Mouse (Mus musculus) frontal cortex, adult (tissue): Measurements from ENCODE around the gene Casp8.
"Not testable (repeated sequence)": the region's sequence is repeated elsewhere in the genome, so short reads cannot be mapped to it uniquely, and the experiment has no call there.

Source experiments
- ATAC-seq: cut with Nextera tagmentation; 2 replicates; pipeline ENCODE4 v1.9.2; 2017; ENCODE audit warnings: mild to moderate bottlenecking, moderate library complexity, mixed read lengths; ENCODE audit not compliant: low TSS enrichment

The Casp8 gene

DNA sequence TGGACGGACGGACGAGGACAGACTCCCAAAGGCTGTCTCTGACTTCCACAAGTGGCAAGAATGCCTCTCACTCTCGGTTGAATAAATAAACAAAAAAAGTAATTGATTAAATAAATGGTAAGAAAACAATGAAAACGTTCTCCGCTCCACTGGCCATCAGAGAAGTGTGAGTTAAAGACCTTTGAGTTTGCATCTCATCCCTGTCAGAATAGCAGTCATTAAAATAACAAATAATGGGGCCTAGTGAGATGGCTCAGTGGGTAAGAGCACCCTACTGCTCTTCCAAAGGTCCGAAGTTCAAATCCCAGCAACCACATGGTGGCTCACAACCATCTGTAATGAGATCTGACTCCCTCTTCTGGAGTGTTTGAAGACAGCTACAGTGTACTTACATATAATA lies 5.5 kb downstream of the Casp8 start:
- ATAC-seq: not testable (repeated sequence)

DNA sequence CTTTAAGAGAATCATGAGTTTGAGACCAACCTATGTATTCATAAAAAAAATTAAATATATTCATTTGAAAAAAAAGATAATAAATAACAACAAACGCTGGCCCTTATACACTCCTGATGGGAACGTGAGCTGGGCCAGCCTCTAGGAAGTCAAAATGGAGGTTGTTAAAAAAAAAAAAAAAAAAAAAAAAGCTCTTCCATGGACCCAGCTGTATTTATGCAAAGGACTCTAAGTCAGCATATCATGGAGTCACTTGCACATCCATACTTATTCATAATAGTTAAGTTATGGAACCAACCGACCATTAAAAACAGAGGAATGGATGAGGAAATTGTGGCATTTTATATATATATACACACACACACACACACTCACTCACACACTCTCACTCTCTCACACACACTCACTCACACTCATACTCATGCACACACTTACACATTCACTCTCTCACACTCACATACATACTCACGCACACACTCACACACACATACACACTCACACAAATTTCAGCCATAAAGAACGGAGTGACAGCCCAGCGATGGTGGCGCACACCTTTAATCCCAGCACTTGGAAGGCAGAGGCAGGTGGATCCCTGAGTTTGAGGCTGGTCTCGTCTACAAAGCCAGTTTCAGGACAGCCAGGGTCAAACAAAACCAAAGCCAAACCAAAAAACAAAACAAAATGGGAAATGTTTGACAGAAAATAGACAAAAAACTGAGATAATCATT lies 6.5 kb downstream of the Casp8 start:
- no peak for ATAC-seq

DNA sequence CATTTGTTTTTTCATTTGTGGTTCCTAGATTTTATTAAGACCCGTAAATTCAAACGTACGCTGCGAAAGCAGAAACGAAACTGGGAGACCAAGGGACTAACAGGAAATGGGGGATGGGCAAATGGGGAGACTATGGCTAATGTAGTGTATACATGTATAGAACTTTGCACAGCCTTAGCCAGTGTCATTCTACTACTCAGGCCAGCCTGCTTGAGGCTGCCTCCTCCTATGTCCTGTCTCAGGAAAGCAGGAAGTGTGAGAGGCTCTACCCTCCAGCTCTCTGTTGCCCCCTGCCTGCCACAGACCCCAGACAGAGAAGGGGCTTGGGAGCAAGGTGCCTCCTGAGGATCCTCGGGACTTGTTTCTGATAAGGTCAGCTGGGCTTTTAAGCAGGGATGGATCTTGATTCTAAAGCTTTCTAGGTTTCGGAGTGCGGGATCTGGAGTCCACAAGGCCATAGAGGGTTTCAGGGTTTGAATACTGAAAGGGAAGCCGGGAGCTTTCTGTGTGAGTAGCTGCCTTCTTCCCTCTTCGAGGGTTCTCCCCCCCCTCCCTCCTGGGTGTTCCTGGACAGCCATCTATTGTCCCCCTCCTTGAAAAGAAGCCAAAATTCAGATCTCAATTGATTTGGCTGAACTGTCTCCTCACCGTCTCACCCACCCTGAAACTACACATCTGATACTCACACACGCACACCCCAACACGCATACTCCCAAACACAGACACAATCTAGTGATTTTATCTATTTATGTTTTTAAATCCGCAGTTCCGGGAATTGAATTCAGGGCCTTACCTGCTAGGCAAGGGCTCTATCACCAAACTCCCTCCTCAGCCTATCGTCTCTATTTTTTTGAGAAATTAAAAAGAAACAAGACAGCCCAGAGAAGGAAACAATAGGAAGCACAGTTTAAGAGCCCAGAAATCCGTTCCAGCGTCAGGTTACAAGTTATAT lies 7.4 kb downstream of the Casp8 start:
- ATAC-seq: no peak

- no peak for ATAC-seq
Observed at GRCm38 (mm10) chr1:58803531-58803930, 8.4 kb downstream of the Casp8 start.

- no peak for ATAC-seq
Observed at GRCm38 (mm10) chr1:58806651-58807050, 11.5 kb downstream of the Casp8 start.

DNA sequence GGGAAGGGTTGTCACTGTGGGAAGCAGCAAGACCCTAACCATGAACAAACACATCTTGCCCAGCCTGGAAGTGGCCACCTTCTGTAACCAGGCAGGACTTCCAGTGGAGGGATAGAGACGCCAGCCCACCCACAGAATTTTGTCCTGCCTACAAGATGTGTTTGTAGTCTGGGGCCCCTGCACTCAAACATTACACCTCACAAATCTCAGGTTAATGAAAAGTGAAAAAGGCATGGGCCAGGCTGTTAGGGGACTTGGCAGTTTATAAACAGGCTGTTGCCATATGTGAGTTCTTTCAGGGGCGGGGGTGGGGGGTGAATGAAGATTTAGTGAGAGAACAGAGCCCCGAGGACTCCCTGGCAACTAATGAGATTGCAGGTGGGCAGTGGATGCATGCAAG lies 31.1 kb downstream of the Casp8 start:
- no peak for ATAC-seq

- peak; percentile 85 for ATAC-seq
Observed at GRCm38 (mm10) chr1:58830741-58831140, 35.6 kb downstream of the Casp8 start.

- no peak for ATAC-seq
Observed at GRCm38 (mm10) chr1:58832198-58832597, 37.0 kb downstream of the Casp8 start.

GRCm38 (mm10) chr1:58856811-58857210 lies 61.6 kb downstream of the Casp8 start:
- ATAC-seq: peak; percentile 88

- not testable (repeated sequence) for ATAC-seq
Observed at GRCm38 (mm10) chr1:58859131-58859530, 64.0 kb downstream of the Casp8 start.

GRCm38 (mm10) chr1:58859738-58860365 lies 64.7 kb downstream of the Casp8 start:
- not testable (repeated sequence) for ATAC-seq

DNA sequence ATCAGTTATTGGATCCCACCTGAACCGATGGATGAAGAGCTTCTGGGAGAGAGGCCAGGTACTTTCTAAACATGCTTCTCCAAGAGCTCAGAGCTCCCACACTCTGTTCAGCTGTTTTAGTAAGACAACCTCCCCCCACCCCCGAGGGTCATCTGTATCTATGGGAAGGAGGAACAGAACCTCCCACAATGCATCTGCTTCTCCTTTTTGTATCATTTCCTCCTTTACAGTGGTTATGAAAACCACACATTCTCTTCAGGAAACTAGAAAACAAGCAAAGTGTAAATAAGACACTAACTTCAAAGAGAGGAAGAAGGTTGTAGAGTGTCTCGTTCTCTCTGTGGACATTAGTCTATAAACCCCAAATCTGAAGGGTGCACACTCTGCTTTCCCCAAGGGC lies 65.4 kb downstream of the Casp8 start:
- not testable (repeated sequence) for ATAC-seq

DNA sequence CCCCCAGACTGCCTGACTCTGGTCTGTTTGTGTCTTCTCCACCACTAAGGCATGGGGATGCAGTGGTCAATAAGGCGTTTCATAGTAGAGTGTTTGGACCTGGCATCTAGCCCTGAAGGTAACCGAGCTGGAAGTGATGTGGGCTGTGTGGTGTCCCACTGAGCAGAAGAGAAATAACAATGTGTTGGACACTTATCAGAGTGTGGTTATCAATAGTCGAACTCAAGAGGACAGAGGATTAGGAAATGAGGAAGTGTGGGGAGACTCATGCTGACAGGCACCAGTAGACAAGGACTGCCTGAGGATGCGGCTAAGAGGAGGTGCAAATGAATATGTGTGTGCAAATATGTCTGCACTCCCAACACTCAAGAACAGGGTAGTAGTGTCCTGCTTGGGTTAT lies 81.3 kb downstream of the Casp8 start:
- ATAC-seq: not testable (repeated sequence)

- ATAC-seq: not testable (repeated sequence)
Observed at GRCm38 (mm10) chr1:58879291-58879690, 84.1 kb downstream of the Casp8 start.

DNA sequence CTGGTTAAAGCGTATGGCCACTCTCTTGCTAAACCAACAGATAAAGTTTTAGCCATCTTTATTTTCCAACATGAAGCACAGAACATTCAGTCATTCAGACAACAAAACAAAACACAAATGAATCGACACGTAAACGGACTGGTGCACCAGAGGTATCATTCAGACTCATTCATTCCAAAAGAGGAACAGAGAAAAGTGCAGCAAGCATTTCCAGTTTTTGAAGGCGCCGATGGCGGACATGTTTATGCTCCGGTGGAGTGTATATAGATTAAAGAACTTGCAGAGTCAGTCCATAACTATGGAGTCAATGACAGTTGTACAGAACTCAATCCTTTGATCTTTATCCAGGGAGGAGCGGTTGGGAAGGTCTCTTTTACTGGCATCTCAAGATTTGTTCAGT lies 88.1 kb downstream of the Casp8 start:
- ATAC-seq: not testable (repeated sequence)

DNA sequence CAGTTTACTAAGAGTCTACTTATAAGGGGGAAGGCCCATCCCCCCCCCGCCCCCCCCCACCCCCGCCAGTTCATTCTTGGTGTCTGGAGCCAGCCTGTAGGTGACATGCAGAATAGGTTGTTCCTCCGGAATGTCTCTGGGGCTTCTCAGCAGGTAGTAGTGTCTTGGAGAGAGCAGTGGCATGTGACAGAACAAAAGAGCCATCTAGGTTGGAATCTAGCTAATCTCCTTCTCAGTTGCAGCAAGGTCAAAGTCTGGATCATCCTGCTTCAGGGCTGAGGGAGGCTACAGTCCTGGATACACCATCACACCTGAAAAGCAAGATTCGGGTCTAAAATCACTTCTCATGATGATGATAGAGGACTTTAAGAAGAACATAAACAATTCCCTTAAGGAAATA lies 90.5 kb downstream of the Casp8 start:
- ATAC-seq: no peak

DNA sequence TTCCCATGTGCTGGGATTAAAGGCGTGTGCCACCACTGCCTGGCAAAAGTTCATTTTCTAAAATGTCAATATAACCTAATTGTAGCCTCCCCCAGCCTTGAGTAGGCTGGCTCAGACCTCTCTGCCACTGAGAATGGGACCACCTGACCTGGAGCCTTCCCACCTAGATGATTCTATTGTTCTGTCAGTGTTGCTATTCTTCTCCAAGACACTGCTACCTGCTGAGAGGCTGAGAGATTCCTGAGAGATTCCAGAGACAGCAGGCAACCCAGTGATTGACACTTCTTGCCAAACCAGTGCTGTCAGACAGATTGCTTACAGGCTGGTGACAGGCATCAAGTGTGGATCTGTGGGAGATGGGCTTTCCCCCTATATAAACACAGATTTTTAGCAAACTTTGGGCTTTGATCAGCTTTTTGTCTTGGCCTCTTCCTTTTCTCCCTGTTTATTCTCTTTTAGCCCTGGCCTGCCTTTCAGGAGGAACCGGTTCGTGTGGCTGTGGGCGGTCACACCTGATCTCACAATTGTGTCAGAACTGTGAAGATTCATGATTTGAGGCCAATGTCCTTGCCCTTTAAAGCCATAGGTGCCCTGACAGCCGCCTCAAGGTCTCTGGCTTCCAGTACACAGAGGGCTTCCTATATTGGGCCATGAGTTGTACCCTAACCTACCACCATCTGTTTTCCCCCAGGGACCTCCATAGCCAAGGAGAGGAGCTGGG lies 94.8 kb downstream of the Casp8 start:
- ATAC-seq: no peak

DNA sequence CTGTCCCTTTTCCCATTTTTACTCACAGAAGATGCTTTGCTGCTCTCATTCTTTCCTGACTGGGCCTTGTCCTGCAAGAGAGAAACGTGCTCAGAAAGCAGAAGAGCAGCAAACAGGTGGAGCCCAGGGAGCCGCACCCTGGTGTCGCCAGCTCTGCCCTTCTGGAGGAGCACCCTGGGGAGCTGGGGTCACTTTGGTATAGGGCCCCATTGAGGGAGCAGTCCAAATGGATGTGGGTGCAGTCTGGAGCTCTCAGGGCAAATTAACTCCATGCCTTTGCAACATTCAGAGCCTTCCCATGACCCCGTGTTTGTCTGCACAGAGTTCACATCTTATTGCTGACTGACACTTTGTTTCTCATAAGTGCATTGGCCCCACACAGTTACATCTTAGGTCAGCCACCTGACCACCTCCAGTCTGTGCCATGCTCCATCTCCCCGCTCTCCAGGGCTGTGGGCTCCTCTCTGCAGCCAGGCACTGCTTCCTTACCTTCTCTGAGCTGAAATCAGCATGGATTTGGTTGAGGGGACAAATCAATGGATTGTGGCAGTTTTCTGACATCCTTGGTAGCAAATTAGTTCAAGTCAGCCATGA lies 95.6 kb downstream of the Casp8 start:
- not testable (repeated sequence) for ATAC-seq

DNA sequence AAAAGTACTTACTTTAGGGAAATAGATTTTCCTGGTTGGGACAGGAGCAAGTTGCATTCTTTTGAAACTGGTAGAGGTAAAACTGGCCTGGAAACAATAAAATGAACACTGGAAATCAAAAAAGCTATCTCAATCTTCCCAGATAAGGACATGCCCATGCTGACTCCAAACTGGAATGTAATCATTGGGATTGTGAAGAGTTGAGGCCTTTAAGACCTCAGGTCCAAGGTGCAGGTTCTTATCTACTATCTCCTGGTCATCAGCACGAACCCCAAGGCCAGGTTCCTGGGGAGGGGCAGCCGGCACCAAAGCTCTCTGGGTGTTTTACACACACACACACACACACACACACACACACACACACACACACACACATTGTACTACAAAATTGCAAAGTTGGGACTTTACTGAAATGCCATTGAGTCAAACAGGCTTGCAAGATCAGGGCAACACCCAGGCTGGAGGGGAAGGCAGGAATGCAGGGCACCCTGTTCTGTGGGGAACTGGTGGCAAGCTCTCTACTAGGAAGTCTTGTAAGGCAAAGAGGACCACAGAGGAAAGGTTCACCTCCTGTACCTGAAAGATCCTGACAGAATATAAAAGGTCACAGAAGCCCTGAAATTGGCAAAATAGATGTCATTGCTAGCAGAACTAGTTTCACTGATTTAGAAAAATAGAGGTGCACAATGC lies 96.5 kb downstream of the Casp8 start:
- ATAC-seq: not testable (repeated sequence)

- ATAC-seq: not testable (repeated sequence)
Observed at GRCm38 (mm10) chr1:58892386-58892785, 97.2 kb downstream of the Casp8 start.
